Mouse (Mus musculus) liver, postnatal 0 days (tissue): ENCODE data around the gene Tmem117. TPM values are rescaled to one million over a fixed set of nuclear protein-coding genes. Genes with fewer than 3 reads are reported as not detected.
A peak's percentile ranks its signal among the peaks of the same experiment; 100 is the strongest.

Source experiments
- ATAC-seq: fragments of 200-750 bp; cut with Nextera tagmentation; 2 replicates; pipeline ENCODE4 v1.8.0; 2017; ENCODE audit warnings: mild to moderate bottlenecking, moderate library complexity
- DNase-seq: peaks from one replicate; pipeline ENCODE4 v3.0.0-alpha.2; 2016
- H3K27ac ChIP-seq: fragments of 300-500 bp; sonication (generic); 2 replicates; pipeline ENCODE4 v1.5.1; 2014; ENCODE audit warnings: antibody characterized with exemption, moderate library complexity, mild to moderate bottlenecking, low read depth
- H3K27me3 ChIP-seq: fragments of 300-500 bp; sonication (generic); 2 replicates; pipeline ENCODE4 v1.6.1; 2014; ENCODE audit warnings: low read length, control low read depth, mixed read lengths; ENCODE audit not compliant: insufficient read depth
- H3K36me3 ChIP-seq: fragments of 300-500 bp; sonication (generic); replicated peaks from 2 replicates; pipeline ENCODE4 v1.6.1; 2014; ENCODE audit warnings: mild to moderate bottlenecking, control low read depth, low read length, moderate library complexity, mixed read lengths; ENCODE audit not compliant: insufficient read depth
- H3K4me1 ChIP-seq: fragments of 300-500 bp; sonication (generic); 2 replicates; pipeline ENCODE4 v1.6.1; 2014; ENCODE audit warnings: antibody characterized with exemption, mild to moderate bottlenecking, control low read depth; ENCODE audit not compliant: insufficient read depth
- H3K4me2 ChIP-seq: fragments of 300-500 bp; sonication (generic); 2 replicates; pipeline ENCODE4 v1.6.1; 2014; ENCODE audit warnings: low read depth, mild to moderate bottlenecking, low read length, moderate library complexity, mixed read lengths
- H3K4me3 ChIP-seq: fragments of 300-500 bp; sonication (generic); 2 replicates; pipeline ENCODE4 v1.5.1; 2014; ENCODE audit warnings: low read depth, low read length
- H3K9ac ChIP-seq: fragments of 300-500 bp; sonication (generic); replicated peaks from 2 replicates; pipeline ENCODE4 v1.6.1; 2014; ENCODE audit warnings: mild to moderate bottlenecking, moderate library complexity
- H3K9me3 ChIP-seq: fragments of 300-500 bp; sonication (generic); 2 replicates; pipeline ENCODE4 v1.6.1; 2016; ENCODE audit warnings: mild to moderate bottlenecking, control low read depth, low read length, mixed read lengths
- CTCF ChIP-seq: sonication (generic); IDR thresholded peaks from 2 replicates; pipeline ENCODE4 v1.5.1; 2016; ENCODE audit warnings: antibody characterized with exemption, low read depth
- EP300 ChIP-seq: IDR thresholded peaks from 2 replicates; pipeline ENCODE4 v1.6.1; 2016; ENCODE audit warnings: antibody characterized with exemption, low read depth, mild to moderate bottlenecking
- WGBS: fragments of 180-500 bp; shearing (Covaris S2); extraction: QIAGEN DNeasy Blood & Tissue Kit; methylation state at CpG from one replicate; pipeline ENCODE4 v1.1.7; 2014; ENCODE audit not compliant: insufficient replicate concordance; 5-methylcytosine and 5-hydroxymethylcytosine counted together
- polyA plus RNA-seq: library from polyadenylated mRNA; unstranded; fragments of >200 nt; fragmentation: Nextera tagmentation; extraction: Ambion mirVana; gene quantifications from 2 replicates; pipeline ENCODE4 v1.2.1, GENCODE M21; 2015

Tmem117 gene
- polyA plus RNA-seq, 1 experiment from 2014 or later, result not detected

DNA sequence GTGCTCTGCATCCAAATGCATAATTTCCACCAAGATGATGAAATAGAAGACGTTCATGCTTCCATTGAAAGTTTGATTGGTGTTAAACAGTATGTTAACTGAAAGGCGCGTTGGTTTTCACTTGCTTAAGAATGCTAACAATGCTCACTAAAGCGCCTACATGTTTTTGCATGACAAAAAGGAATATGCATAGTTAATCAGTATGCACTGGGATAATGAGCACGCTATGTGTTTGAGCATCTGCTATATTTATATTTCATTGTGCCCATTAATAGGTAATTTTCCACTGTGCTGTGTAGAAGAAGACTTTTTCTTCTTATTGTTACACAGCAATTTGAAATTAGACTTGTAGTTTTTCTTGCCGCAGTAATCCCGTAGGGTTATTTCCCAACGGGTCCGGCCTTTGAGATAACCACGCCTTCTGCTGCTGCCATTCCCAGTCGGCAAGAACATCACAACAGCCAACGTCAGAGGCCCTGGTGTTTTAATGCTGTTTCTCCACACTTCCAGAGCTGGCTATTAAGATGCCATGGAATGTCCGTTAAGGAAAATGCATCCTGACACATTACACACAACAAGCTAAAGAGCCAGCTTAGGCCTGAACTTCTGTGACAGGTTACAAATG, 399.9 kb downstream of the Tmem117 start:
- Histone ChIP-seq H3K4me1 (no peaks in the 10 kb centered on the region), H3K4me3 (no peak overlapping the region), H3K9ac (no peak overlapping the region), H3K9me3 (no peaks in the 10 kb centered on the region), H3K27me3 (no peaks in the 10 kb centered on the region), H3K27ac (no peak overlapping the region), H3K4me2 (no peak overlapping the region), H3K36me3 (no peaks in the 10 kb centered on the region)
- TF ChIP-seq EP300 (no peak), CTCF (no peak)
- 80% methylated on average over 13 of the region's 13 CpGs for WGBS
- DNase-seq, result no peak
- no peak for ATAC-seq

DNA sequence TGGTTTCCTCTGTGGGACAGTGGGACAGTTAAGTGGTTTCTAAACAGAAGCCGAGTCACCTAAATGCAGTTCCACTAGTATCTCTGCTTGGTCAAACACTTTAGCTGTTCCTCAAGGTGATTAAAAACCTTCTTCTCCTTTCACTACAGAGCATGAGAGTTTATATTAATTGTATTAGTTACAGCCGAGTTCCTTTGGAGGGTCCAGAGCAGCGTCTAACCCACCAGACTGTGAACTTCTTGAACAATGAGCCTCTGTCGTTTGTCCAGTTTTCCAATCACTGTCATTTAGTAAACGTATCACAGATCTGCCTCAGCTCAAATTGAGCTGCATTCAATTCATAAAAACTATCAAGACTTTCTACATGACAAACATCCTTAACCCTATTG, 400.4 kb downstream of the Tmem117 start:
- WGBS, result 64% methylated on average over 5 of the region's 5 CpGs
- no peak for ATAC-seq

GRCm38 (mm10) chr15:95042437-95042836, 413.4 kb downstream of the Tmem117 start:
- Histone ChIP-seq H3K4me3 (no peak overlapping the region), H3K4me1 (no peaks in the 10 kb centered on the region), H3K36me3 (no peaks in the 10 kb centered on the region), H3K4me2 (no peak overlapping the region), H3K9ac (no peak overlapping the region), H3K27ac (no peak overlapping the region), H3K27me3 (no peaks in the 10 kb centered on the region), H3K9me3 (no peaks in the 10 kb centered on the region)
- 77% methylated on average over 9 of the region's 9 CpGs for WGBS
- ATAC-seq (no peak), DNase-seq (no peak)
- no peak for TF ChIP-seq EP300
- TF ChIP-seq CTCF, result no peak

More for the DNA sequence above, 400.4 kb downstream of the Tmem117 start:
- Histone ChIP-seq H3K4me1 (no peaks in the 10 kb centered on the region), H3K27ac (no peak overlapping the region), H3K27me3 (no peaks in the 10 kb centered on the region), H3K9ac (no peak overlapping the region), H3K9me3 (no peaks in the 10 kb centered on the region), H3K36me3 (no peaks in the 10 kb centered on the region), H3K4me3 (no peak overlapping the region), H3K4me2 (no peak overlapping the region)
- no peak for DNase-seq
- no peak for TF ChIP-seq EP300
- TF ChIP-seq CTCF, result no peak

DNA sequence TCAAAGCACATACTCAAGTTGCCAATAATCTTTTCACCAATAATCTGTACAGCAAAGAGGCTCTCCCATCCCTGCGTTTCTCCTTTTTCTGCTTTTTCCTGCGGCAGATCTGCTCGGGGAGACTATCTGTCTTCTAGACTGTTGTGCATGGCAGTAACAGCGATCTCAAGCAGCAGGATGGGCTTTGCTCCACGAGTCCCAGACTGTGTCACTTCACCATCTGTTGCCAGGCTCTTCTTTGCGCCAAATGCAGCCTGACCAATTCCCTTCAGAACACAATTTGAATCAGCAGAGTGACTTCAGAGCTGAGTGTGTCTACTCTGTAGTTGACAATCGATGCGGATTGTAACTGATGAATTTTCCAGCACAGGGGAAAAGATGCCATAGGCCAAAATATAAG, 415.0 kb downstream of the Tmem117 start:
- no peaks in the 10 kb centered on the region for H3K9me3 ChIP-seq
- H3K9ac ChIP-seq, result no peak overlapping the region
- H3K4me2 ChIP-seq, result no peak overlapping the region
- no peak overlapping the region for H3K4me3 ChIP-seq
- H3K27ac ChIP-seq, result no peak overlapping the region
- no peak for DNase-seq
- H3K36me3 ChIP-seq, result no peaks in the 10 kb centered on the region
- no peak for TF ChIP-seq EP300
- no peak for TF ChIP-seq CTCF
- no peaks in the 10 kb centered on the region for H3K4me1 ChIP-seq
- ATAC-seq, result no peak
- H3K27me3 ChIP-seq, result no peaks in the 10 kb centered on the region
- 73% methylated on average over 8 of the region's 8 CpGs for WGBS

- DNase-seq, result no peak
- no peak overlapping the region for H3K4me3 ChIP-seq
- H3K9me3 ChIP-seq, result no peaks in the 10 kb centered on the region
- no peak for TF ChIP-seq EP300
- no peak for TF ChIP-seq CTCF
- no peaks in the 10 kb centered on the region for H3K4me1 ChIP-seq
- H3K9ac ChIP-seq, result no peak overlapping the region
- no peak overlapping the region for H3K4me2 ChIP-seq
- no peak overlapping the region for H3K27ac ChIP-seq
- H3K36me3 ChIP-seq, result no peaks in the 10 kb centered on the region
- no peak for ATAC-seq
- 86% methylated on average over 2 of the region's 2 CpGs for WGBS
- H3K27me3 ChIP-seq, result no peaks in the 10 kb centered on the region
Observed at GRCm38 (mm10) chr15:95047486-95047885, 418.5 kb downstream of the Tmem117 start.

DNA sequence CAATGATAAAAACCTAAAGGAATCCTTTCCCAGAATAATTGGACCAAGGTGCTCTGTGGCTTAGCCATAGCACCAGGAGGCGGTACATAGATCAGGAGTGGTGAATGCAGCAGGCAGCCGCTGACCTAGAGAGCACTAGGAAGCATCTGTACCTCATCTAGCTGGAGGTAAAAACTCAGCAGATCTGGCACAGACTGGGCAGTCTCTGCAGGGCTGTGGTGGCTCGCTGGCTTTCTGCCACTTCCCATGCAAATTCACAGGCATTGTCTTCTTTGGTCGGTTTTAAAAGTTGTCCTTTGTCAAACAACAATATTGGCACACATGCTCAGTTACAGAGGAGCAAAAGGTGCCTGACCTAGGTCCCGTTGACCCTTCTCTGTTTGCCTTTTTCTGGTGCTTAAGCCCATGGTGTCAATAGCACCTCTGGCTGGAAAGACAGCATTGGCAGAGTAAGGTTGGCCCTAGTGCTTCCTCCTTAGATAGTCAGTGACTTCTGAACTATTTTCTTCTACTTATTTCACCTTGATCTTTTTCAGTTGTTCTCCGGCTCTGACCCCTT, 420.2 kb downstream of the Tmem117 start:
- Histone ChIP-seq H3K27me3 (no peaks in the 10 kb centered on the region), H3K4me3 (no peak overlapping the region), H3K36me3 (no peaks in the 10 kb centered on the region), H3K4me1 (no peaks in the 10 kb centered on the region), H3K9me3 (no peaks in the 10 kb centered on the region), H3K4me2 (no peak overlapping the region), H3K27ac (no peak overlapping the region), H3K9ac (no peak overlapping the region)
- ATAC-seq (peak; percentile 80), DNase-seq (peak; percentile 27)
- TF ChIP-seq CTCF (no peak), EP300 (no peak)
- 52% methylated on average over 6 of the region's 6 CpGs for WGBS
